Mouse (Mus musculus): ENCODE measurements around the gene Kcnk15. TPM values are rescaled to one million over a fixed set of nuclear protein-coding genes. Genes with fewer than 3 reads are reported as not detected.

The Kcnk15 gene
- polyA plus RNA-seq (2016; fragmentation: Nextera tagmentation; extraction: Ambion mirVana): not detected in 2 replicates

DNA sequence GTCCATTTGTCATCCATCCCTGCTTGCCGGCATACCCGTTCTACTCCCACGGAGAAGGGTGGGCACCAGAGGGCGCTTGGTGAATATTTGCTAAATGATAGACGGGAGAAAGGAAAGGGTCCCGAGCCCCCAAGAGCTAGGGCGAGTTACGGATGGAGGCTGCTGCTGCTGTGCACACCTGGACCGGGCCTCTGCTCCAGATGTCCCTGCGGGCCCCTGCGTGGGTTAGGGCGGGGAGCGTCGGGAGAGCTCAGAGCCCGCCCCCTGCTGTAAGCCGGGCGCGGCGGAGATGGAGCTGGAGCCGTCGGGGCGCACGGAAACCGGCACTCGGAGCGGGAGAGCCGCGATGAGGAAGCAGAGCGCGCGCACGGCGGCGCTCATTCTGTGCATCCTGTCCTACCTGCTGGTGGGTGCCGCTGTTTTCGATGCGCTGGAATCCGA is at the start of gene Kcnk15:
Kcnk15 (plus strand) TSS at position 191 of the 441 bp plus-strand sequence.
- WGBS: 3% methylated on average over 38 of the region's 38 CpGs
- no peaks in the 10 kb centered on the region for H3K9me3 ChIP-seq (replicated peaks)
- no peak within 1 kb of the TSS for H3K27ac ChIP-seq (replicated peaks)
- no peaks in the 10 kb centered on the region for H3K36me3 ChIP-seq
- H3K27me3 ChIP-seq (ENCODE audit: low read depth, poor library complexity, severe bottlenecking): peaks cover 89% of the 10 kb centered on the region
- peak; percentile 27 for DNase-seq (ENCODE audit: low spot score)
- H3K4me1 ChIP-seq: peaks cover 12% of the 10 kb centered on the region
- peak within 1 kb of the TSS; percentile 31 for H3K4me3 ChIP-seq

DNA sequence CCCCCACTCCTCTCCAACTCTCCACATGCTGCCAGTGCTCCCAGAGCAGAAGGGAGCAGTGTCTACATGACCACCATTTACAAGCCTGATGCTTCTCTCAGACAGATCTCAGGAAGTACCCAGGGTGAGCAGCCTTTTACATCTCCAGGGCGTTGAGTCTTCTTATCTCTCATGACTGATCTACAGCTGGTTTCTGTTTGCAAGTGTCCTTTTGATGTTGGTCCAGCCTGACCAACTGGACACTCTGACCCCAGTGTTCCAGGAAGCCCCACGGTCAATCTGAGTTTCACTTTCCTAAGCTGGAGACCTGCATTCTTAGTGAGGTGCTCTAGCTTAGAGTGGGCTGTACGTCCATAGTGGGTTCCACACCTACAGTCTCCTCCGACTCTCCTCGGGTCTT is 49.6 kb upstream of the Kcnk15 start:
- WGBS: 85% methylated on average over 5 of the region's 5 CpGs
- no peaks in the 10 kb centered on the region for H3K27me3 ChIP-seq (ENCODE audit: low read depth, poor library complexity, severe bottlenecking)
- no peak for DNase-seq (ENCODE audit: low spot score)
- no peak overlapping the region for H3K27ac ChIP-seq (replicated peaks)
- no peaks in the 10 kb centered on the region for H3K9me3 ChIP-seq (replicated peaks)
- H3K36me3 ChIP-seq: no peaks in the 10 kb centered on the region
- no peak overlapping the region for H3K4me3 ChIP-seq
- no peaks in the 10 kb centered on the region for H3K4me1 ChIP-seq

DNA sequence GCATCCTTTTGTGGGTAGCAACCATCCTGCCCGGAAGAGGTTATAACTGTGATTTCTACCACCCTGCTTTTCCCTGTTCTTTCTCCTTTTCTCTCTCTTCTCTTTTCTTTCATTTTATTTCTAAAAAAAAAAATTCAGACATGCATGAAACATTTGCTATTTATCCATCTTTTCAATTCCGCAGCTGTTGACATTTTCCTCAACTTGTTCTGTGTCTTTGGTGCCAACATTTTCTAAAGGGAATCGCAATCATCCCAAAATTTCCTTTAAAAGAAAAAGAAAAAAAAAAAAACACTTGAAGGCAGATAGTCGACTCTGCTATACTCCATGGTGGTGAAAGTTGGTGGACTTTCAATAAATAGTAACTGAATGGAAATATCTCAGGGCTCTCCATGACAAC is 44.3 kb upstream of the Kcnk15 start:
- Histone ChIP-seq H3K9me3 (replicated peaks) (no peaks in the 10 kb centered on the region), H3K27me3 (ENCODE audit: low read depth, poor library complexity, severe bottlenecking) (no peaks in the 10 kb centered on the region), H3K27ac (replicated peaks) (no peak overlapping the region), H3K4me1 (peaks cover 6% of the 10 kb centered on the region; the same call in 1 of the 2 replicates), H3K4me3 (no peak overlapping the region), H3K36me3 (no peaks in the 10 kb centered on the region)
- 87% methylated on average over 4 of the region's 4 CpGs for WGBS
- DNase-seq (ENCODE audit: low spot score): no peak

DNA sequence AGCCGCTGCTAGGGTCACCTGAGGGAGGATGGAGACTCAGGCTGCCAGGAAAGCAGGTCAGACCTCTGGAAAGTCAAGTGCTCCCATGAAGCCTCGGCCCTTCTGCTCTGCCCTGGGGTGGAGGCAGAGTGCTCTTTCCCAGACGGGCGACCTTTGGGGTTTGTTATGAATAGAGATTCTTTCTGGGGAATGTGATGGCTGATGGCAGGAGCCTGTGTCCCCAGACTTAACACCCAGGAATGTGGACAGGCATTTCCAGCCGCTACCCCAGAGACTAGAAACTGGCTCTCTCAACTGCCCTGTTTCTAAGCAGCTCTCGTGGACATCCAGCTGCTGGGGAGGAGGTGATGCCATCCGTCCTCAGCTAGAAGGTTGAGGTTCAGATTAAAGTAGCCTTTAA is 43.7 kb upstream of the Kcnk15 start:
- peaks cover 6% of the 10 kb centered on the region; the same call in 1 of the 2 replicates for H3K4me1 ChIP-seq
- no peaks in the 10 kb centered on the region for H3K36me3 ChIP-seq
- no peaks in the 10 kb centered on the region for H3K9me3 ChIP-seq (replicated peaks)
- no peak overlapping the region for H3K27ac ChIP-seq (replicated peaks)
- WGBS: 74% methylated on average over 7 of the region's 7 CpGs
- no peaks in the 10 kb centered on the region for H3K27me3 ChIP-seq (ENCODE audit: low read depth, poor library complexity, severe bottlenecking)
- DNase-seq (ENCODE audit: low spot score): no peak
- H3K4me3 ChIP-seq: no peak overlapping the region

DNA sequence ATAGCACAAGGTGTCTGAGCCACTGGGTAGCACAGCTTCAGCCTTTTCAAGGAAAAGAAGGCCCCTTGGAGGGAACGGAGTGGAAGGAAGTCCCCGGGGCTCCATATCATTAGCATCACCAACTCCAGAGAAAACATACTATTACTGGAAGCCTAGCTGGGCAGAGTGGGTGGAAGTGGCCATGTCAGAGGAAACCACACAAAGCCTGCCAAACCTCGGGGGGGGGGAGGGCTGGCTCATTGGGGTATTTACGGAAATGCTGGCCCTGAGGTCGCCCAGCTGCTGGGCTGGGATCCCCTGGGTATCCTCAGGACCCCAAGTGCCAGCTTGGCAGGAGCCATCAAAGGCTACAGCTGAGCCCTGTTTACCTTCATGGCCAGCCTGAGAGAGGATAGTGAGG is 40.4 kb upstream of the Kcnk15 start:
- peaks cover 6% of the 10 kb centered on the region; the same call in 1 of the 2 replicates for H3K4me1 ChIP-seq
- DNase-seq (ENCODE audit: low spot score): no peak
- H3K9me3 ChIP-seq (replicated peaks): no peaks in the 10 kb centered on the region
- WGBS: 75% methylated on average over 5 of the region's 5 CpGs
- no peak overlapping the region for H3K27ac ChIP-seq (replicated peaks)
- no peak overlapping the region for H3K4me3 ChIP-seq
- no peaks in the 10 kb centered on the region for H3K36me3 ChIP-seq
- H3K27me3 ChIP-seq (ENCODE audit: low read depth, poor library complexity, severe bottlenecking): no peaks in the 10 kb centered on the region

DNA sequence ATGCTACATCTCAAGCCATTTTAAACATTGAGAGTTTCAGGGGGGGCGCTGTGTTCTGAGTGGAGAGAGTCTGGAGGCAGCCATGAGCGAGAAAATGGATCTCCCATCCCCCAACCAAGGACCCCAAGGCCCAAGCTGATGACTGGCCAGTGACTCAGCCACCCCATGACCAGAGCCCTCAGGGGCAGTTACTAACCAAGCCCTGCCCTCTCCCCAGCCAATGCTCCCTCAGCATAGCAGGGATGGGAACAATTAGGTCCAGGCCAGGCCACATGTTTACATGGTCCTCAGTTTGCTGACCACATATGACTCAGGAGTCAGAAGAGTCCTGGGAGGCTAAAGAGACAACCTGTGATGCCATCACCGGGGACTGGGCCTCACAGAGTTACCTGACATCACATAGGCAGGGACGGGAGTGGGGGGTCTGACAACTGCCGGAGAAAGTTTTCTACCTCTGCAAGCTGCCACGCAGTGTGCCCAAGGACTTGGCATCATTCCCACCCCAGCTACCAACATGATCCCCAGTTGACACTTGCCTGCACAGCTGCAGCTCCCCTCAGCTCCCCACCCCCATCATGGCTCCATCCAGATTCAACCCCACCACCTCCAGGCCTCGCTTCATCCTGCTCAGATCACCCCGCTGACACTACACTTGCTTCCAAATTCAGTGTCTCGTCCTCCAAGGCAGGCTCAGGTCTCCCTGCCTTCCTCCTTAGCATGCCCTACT is 38.5 kb upstream of the Kcnk15 start:
- Histone ChIP-seq H3K36me3 (no peaks in the 10 kb centered on the region), H3K4me3 (no peak overlapping the region), H3K27ac (replicated peaks) (no peak overlapping the region), H3K4me1 (0 out of 2 replicates have a peak, but pooled peaks cover 2% of the 10 kb centered on the region), H3K27me3 (ENCODE audit: low read depth, poor library complexity, severe bottlenecking) (no peaks in the 10 kb centered on the region), H3K9me3 (replicated peaks) (no peaks in the 10 kb centered on the region)
- WGBS: 87% methylated on average over 9 of the region's 9 CpGs
- no peak for DNase-seq (ENCODE audit: low spot score)

DNA sequence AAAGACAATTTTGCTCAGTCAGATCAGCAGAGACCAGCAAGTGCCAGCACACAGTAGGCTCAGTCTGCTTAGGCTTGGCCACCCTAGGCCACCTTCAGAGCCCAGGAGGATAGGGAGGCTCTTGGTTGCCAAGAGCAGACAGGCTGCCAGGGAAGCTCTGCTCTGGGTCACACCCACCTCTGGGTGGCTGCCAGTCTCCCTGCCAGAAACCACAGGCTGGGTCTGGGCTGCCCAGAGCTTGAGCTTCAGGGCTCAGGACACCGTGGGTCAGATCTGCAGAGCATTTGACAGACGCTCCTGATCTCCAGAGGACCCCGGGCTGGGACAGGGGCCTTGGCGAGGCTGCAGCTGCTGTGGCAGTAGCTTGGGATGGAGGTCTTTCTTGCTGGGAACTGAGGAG is 32.8 kb upstream of the Kcnk15 start, which contains the start of gene Ccn5:
Ccn5 (plus strand) TSS at position 255 of the 400 bp plus-strand sequence.
- no peak for DNase-seq (ENCODE audit: low spot score)

DNA sequence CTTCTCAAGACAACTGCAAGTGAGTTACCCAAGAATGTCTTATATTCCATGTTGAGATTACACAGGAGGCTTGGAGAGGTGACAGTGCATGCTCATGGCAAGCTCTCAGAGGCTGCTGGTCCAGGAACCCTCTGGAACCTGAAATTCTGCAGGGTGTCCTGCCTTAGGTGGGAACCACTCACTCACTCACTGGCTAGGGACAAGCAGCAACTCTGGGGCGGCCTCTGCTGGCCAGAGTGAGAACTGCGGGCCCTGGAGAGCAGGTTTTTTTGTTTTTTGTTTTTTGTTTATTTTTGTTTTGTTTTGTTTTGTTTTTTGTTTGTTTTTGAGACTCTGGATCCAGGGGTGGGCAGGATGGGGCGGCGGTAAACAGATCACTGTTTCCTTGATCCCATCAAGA is 30.2 kb upstream of the Kcnk15 start:
- Histone ChIP-seq H3K4me1 (peaks cover 10% of the 10 kb centered on the region), H3K27me3 (ENCODE audit: low read depth, poor library complexity, severe bottlenecking) (no peaks in the 10 kb centered on the region), H3K36me3 (no peaks in the 10 kb centered on the region), H3K27ac (replicated peaks) (peak overlapping the region; percentile 64), H3K4me3 (peak overlapping the region; percentile 23; the same call in 1 of the 2 replicates), H3K9me3 (replicated peaks) (no peaks in the 10 kb centered on the region)
- 7% methylated on average over 4 of the region's 4 CpGs for WGBS
- peak; percentile 62 for DNase-seq (ENCODE audit: low spot score)

More for the DNA sequence above, 32.8 kb upstream of the Kcnk15 start, which contains the start of gene Ccn5:
- peaks cover 10% of the 10 kb centered on the region for H3K4me1 ChIP-seq
- H3K27me3 ChIP-seq (ENCODE audit: low read depth, poor library complexity, severe bottlenecking): no peaks in the 10 kb centered on the region
- H3K27ac ChIP-seq (replicated peaks): no peak within 1 kb of the TSS
- WGBS: 79% methylated on average over 4 of the region's 4 CpGs
- no peaks in the 10 kb centered on the region for H3K9me3 ChIP-seq (replicated peaks)
- H3K36me3 ChIP-seq: no peaks in the 10 kb centered on the region
- no peak within 1 kb of the TSS for H3K4me3 ChIP-seq

DNA sequence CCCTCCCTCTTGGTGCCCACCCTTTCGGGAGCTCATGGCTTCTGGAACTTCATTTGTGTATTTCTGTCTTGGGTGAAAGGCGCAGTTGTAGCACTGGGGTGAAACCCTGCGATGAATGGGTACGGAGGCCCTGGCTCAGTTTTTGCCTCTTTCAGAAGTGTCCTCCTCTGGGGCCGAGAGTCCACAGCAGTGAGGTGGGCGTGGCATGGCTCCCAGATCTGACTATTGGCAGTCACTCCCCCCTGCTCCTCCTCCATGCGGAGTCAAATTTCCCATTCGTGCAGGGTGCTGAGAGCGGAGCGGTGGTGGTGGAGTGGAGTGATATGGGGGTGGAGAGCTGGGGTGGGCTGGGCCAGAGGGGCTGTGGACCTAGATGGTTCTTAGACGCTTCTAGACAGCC is 29.7 kb upstream of the Kcnk15 start:
- DNase-seq (ENCODE audit: low spot score): peak; percentile 51
- Histone ChIP-seq H3K4me1 (peaks cover 10% of the 10 kb centered on the region), H3K27ac (replicated peaks) (peak overlapping the region; percentile 64), H3K27me3 (ENCODE audit: low read depth, poor library complexity, severe bottlenecking) (no peaks in the 10 kb centered on the region), H3K4me3 (peak overlapping the region; percentile 23; the same call in 1 of the 2 replicates), H3K9me3 (replicated peaks) (no peaks in the 10 kb centered on the region), H3K36me3 (no peaks in the 10 kb centered on the region)
- WGBS: 27% methylated on average over 11 of the region's 11 CpGs

DNA sequence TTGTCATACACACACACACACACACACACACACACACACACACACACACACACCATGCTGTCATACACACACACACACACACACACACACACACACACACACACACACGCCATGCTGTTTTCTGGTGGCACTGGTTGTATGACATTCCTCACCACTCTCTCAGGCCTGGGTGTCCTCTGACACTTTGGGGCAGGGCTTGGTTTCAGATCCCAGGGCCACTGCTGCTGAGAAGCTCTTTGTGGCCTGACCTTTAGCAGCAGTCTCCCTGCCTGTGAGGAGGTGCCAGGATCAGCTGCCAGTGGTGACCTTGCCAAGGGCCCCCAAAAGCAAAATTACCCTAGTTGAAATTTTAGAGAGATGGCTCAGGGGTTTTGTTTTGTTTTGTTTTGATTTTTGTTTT is 27.6 kb upstream of the Kcnk15 start:
- H3K27ac ChIP-seq (replicated peaks): no peak overlapping the region
- H3K9me3 ChIP-seq (replicated peaks): no peaks in the 10 kb centered on the region
- no peaks in the 10 kb centered on the region for H3K36me3 ChIP-seq
- no peak overlapping the region for H3K4me3 ChIP-seq
- no peak for DNase-seq (ENCODE audit: low spot score)
- 90% methylated on average over 1 of the region's 1 CpGs for WGBS
- H3K4me1 ChIP-seq: peaks cover 10% of the 10 kb centered on the region
- no peaks in the 10 kb centered on the region for H3K27me3 ChIP-seq (ENCODE audit: low read depth, poor library complexity, severe bottlenecking)

DNA sequence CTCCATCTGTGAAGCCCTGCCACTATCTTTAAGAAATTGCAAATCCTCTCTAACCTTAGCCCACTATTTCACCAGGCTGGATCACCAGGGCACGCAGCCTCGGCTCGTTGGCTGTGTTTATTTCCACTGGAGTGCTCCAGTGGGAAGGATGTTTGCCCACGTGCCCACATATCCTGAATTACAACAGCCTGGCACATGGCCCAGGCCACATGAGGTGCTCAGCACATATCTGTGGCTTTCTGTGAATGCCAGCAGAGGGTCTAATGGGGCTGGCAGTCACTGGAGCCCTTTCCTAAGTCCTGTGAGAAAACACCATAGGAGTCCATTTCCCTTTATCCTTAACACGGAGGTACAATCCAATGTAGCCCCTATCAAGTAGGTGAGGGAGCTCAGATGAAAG is 27.0 kb upstream of the Kcnk15 start:
- H3K4me3 ChIP-seq: no peak overlapping the region
- no peaks in the 10 kb centered on the region for H3K27me3 ChIP-seq (ENCODE audit: low read depth, poor library complexity, severe bottlenecking)
- DNase-seq (ENCODE audit: low spot score): no peak
- no peak overlapping the region for H3K27ac ChIP-seq (replicated peaks)
- no peaks in the 10 kb centered on the region for H3K9me3 ChIP-seq (replicated peaks)
- peaks cover 10% of the 10 kb centered on the region for H3K4me1 ChIP-seq
- H3K36me3 ChIP-seq: no peaks in the 10 kb centered on the region
- 82% methylated on average over 5 of the region's 5 CpGs for WGBS

DNA sequence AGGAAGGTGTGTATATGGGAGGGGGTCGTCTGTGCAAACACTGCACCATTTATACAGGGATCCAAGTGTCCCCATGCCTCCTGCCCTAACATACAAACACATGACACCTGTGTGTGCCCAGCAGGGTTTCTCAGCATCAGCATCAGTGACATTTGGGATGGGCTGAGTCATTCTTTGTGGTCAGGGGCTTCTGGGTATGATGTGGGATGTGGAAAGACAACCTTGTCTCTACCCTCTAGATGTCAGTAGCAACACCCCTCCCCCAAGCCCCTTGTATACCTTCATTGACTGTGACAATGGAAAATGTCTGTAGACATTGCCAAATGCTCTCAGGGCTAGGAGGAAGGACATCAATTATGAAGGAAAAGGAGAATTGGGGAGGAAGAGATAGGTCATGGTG is 22.3 kb upstream of the Kcnk15 start:
- Histone ChIP-seq H3K4me1 (no peaks in the 10 kb centered on the region), H3K27me3 (ENCODE audit: low read depth, poor library complexity, severe bottlenecking) (no peaks in the 10 kb centered on the region), H3K27ac (replicated peaks) (no peak overlapping the region), H3K9me3 (replicated peaks) (no peaks in the 10 kb centered on the region), H3K4me3 (no peak overlapping the region), H3K36me3 (no peaks in the 10 kb centered on the region)
- no peak for DNase-seq (ENCODE audit: low spot score)
- 63% methylated on average over 1 of the region's 1 CpGs for WGBS

DNA sequence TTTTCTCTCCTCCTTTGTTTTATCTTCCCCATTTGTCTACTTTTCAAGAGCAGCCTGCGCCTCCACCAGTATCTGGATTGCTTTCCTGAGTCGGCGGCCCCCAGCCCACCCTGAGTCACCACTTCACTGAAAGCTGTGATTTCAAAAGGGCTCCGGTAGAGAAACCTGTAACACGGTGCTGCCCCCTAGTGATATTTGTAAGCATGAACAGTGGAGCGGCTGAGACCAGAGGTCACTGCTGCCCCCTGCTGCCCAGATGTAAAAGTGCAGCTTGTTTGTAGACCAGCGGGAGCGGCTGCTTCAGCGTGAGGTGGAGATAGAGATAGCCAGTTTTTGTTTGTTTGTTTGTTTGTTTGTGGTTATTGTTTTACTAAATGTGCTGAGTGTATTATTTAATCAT is 15.4 kb upstream of the Kcnk15 start:
- no peak overlapping the region for H3K27ac ChIP-seq (replicated peaks)

More for the DNA sequence above, 15.4 kb upstream of the Kcnk15 start:
- Histone ChIP-seq H3K27me3 (ENCODE audit: low read depth, poor library complexity, severe bottlenecking) (no peaks in the 10 kb centered on the region), H3K9me3 (replicated peaks) (peaks cover 3% of the 10 kb centered on the region; the same call in 1 of the 2 replicates), H3K4me1 (no peaks in the 10 kb centered on the region), H3K4me3 (no peak overlapping the region), H3K36me3 (no peaks in the 10 kb centered on the region)
- 37% methylated on average over 9 of the region's 9 CpGs for WGBS
- peak; percentile 72 for DNase-seq (ENCODE audit: low spot score)
